Mouse (Mus musculus) forebrain, embryonic 11.5 days (tissue): ENCODE results near the gene Car1. TPM values are rescaled to one million over a fixed set of nuclear protein-coding genes. Genes with fewer than 3 reads are reported as not detected.
"Not testable (repeated sequence)": the region's sequence is repeated elsewhere in the genome, so short reads cannot be mapped to it uniquely, and the experiment has no call there.

ENCODE experiments used
- ATAC-seq: fragments of 200-750 bp; cut with Nextera tagmentation; replicated peaks from 2 replicates; pipeline ENCODE4 v1.8.0; 2017; ENCODE audit warnings: moderate TSS enrichment; ENCODE audit not compliant: low FRiP score
- DNase-seq: peaks from one replicate; pipeline ENCODE4 v3.0.0-alpha.2; 2017; ENCODE audit warnings: low spot score
- H3K27ac ChIP-seq: fragments of 300-500 bp; sonication (generic); 2 replicates; pipeline ENCODE4 v1.5.1; 2014; ENCODE audit warnings: low read depth, low read length
- H3K27me3 ChIP-seq: fragments of 300-500 bp; sonication (generic); 2 replicates; pipeline ENCODE4 v1.6.1; 2014; ENCODE audit warnings: mild to moderate bottlenecking, low read length, mixed read lengths; ENCODE audit not compliant: control insufficient read depth, insufficient read depth
- H3K36me3 ChIP-seq: fragments of 300-500 bp; sonication (generic); 2 replicates; pipeline ENCODE4 v1.6.1; 2014; ENCODE audit warnings: mild to moderate bottlenecking, low read length, moderate library complexity, mixed read lengths; ENCODE audit not compliant: control insufficient read depth, insufficient read depth
- H3K4me1 ChIP-seq: fragments of 300-500 bp; sonication (generic); replicated peaks from 2 replicates; pipeline ENCODE4 v1.6.1; 2014; ENCODE audit warnings: low read length, mixed read lengths; ENCODE audit not compliant: control insufficient read depth, insufficient read depth
- H3K4me2 ChIP-seq: fragments of 300-500 bp; sonication (generic); 2 replicates; pipeline ENCODE4 v1.6.1; 2014; ENCODE audit warnings: low read depth, mild to moderate bottlenecking, low read length, moderate library complexity, mixed read lengths; ENCODE audit not compliant: severe bottlenecking
- H3K4me3 ChIP-seq: fragments of 300-500 bp; sonication (generic); 2 replicates; pipeline ENCODE4 v1.5.1; 2014; ENCODE audit warnings: low read depth, low read length
- H3K9ac ChIP-seq: fragments of 300-500 bp; sonication (generic); 2 replicates; pipeline ENCODE4 v1.6.1; 2014; ENCODE audit warnings: low read length
- H3K9me3 ChIP-seq: fragments of 300-500 bp; sonication (generic); 2 replicates; pipeline ENCODE4 v1.6.1; 2016; ENCODE audit warnings: low read length, mixed read lengths; ENCODE audit not compliant: control insufficient read depth
- WGBS: fragments of 180-500 bp; shearing (Covaris S2); extraction: QIAGEN DNeasy Blood & Tissue Kit; methylation state at CpG from one replicate; pipeline ENCODE4 v1.1.7; 2014; 5-methylcytosine and 5-hydroxymethylcytosine counted together
- polyA plus RNA-seq: library from polyadenylated mRNA; unstranded; fragments of >200 nt; fragmentation: Nextera tagmentation; extraction: Ambion mirVana; gene quantifications from 2 replicates; pipeline ENCODE4 v1.2.1, GENCODE M21; 2014

Car1 gene
- polyA plus RNA-seq, 1 experiment from 2014 or later = 0.20 TPM

GRCm38 (mm10) chr3:14831219-14831835, 23.2 kb upstream of the Car1 start:
- no peaks in the 10 kb centered on the region for H3K27me3 ChIP-seq
- no peaks in the 10 kb centered on the region for H3K36me3 ChIP-seq
- H3K27ac ChIP-seq = no peak overlapping the region
- H3K9me3 ChIP-seq = no peaks in the 10 kb centered on the region
- H3K9ac ChIP-seq = no peak overlapping the region
- no peaks in the 10 kb centered on the region for H3K4me1 ChIP-seq
- H3K4me2 ChIP-seq = no peak overlapping the region
- H3K4me3 ChIP-seq = no peak overlapping the region
- DNase-seq (no peak), ATAC-seq (no peak)
- 89% methylated on average over 5 of the region's 5 CpGs for WGBS

- H3K4me1 ChIP-seq = no peaks in the 10 kb centered on the region
- H3K9ac ChIP-seq = no peak overlapping the region
- H3K4me3 ChIP-seq = no peak overlapping the region
- no peaks in the 10 kb centered on the region for H3K9me3 ChIP-seq
- no peaks in the 10 kb centered on the region for H3K27me3 ChIP-seq
- ATAC-seq (no peak), DNase-seq (no peak)
- H3K36me3 ChIP-seq = no peaks in the 10 kb centered on the region
- no peak overlapping the region for H3K27ac ChIP-seq
- H3K4me2 ChIP-seq = no peak overlapping the region
Observed at GRCm38 (mm10) chr3:14828896-14829295, 20.7 kb upstream of the Car1 start.

DNA sequence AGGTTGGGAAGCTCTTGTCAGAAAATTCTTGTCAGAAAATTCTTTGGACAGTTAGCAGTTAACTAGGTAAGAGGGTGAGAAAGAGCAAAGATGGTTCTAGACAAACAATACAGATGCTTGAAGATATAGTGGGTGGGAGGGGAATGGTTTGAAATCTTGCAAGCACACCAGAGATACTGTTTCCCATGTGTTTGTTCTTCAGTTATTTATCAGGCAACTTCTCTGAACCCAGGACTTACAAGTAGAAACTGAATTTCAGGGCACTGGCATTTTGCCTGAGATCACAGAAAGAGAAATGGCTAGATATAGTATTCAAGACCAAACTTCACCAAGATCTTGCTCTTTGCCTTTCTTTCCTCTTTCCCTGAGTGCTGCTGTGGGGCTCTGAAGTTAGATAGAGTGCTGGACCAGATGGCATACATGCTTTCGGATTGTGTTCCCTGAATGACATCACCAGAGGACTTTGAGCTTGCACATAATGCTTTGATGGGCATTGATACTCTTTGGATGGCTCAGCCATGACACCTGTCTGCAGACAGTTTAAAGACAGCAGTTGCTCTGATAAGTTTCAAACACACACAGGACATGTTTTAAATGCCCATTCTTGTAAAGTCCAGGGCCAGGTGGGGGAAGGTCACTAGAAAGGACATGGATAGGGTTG, 11.8 kb upstream of the Car1 start:
- DNase-seq = no peak
- H3K4me2 ChIP-seq = no peak overlapping the region
- no peaks in the 10 kb centered on the region for H3K36me3 ChIP-seq
- H3K9me3 ChIP-seq = no peaks in the 10 kb centered on the region
- no peaks in the 10 kb centered on the region for H3K27me3 ChIP-seq
- WGBS = 88% methylated on average over 1 of the region's 1 CpGs
- no peaks in the 10 kb centered on the region for H3K4me1 ChIP-seq
- no peak overlapping the region for H3K4me3 ChIP-seq
- ATAC-seq = no peak
- no peak overlapping the region for H3K9ac ChIP-seq
- no peak overlapping the region for H3K27ac ChIP-seq

DNA sequence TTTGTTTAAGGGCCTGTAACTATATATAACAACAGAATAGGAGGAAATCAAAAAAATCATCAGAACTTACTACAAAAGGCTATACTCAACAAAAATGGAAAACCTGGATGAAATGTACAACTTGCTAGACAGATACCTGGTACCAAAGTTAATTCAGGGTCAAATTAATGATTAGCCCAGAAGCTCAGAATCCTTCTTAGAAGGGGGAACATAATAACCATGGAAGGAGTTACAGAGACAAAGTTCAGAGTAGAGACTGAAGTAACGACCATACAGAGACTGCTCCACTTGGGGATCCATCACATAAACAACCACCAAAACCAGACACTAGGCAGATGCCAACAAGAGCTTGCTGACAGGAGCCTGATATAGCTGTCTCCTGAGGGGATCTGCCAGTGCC, 7.2 kb upstream of the Car1 start:
- 83% methylated on average over 1 of the region's 1 CpGs for WGBS

GRCm38 (mm10) chr3:14806702-14807101, 1.5 kb downstream of the Car1 start:
- no peaks in the 10 kb centered on the region for H3K36me3 ChIP-seq
- ATAC-seq (no peak), DNase-seq (no peak)
- H3K4me1 ChIP-seq = no peaks in the 10 kb centered on the region
- H3K9ac ChIP-seq = no peak overlapping the region
- no peaks in the 10 kb centered on the region for H3K27me3 ChIP-seq
- no peak overlapping the region for H3K4me2 ChIP-seq
- H3K4me3 ChIP-seq = no peak overlapping the region
- no peaks in the 10 kb centered on the region for H3K9me3 ChIP-seq
- H3K27ac ChIP-seq = no peak overlapping the region

More for the DNA sequence above, 7.2 kb upstream of the Car1 start:
- ATAC-seq, H3K9ac ChIP-seq, H3K4me3 ChIP-seq, H3K27ac ChIP-seq, H3K9me3 ChIP-seq, H3K4me2 ChIP-seq, H3K27me3 ChIP-seq, DNase-seq, H3K36me3 ChIP-seq, H3K4me1 ChIP-seq: not testable (repeated sequence)

DNA sequence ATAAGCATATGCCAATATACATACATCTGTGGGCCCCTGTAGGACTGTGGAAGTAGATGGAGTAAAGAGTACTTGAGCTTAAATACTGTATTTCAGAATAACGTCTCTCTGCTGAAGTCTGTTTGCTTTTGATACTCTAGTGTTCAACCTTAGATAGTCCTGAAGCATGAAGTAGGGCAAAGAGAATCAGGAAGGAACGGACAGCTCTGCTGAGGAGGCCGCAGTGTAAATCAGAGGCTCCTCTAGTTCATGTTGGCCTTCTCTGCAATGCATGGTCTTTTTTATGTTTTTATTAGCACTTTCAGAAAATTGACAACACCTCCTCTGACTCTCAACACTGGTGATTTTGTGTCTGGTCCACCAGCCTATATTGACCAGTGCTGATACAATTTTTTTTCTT, 2.2 kb downstream of the Car1 start:
- H3K36me3 ChIP-seq = no peaks in the 10 kb centered on the region
- DNase-seq (no peak), ATAC-seq (no peak)
- no peaks in the 10 kb centered on the region for H3K4me1 ChIP-seq
- no peaks in the 10 kb centered on the region for H3K9me3 ChIP-seq
- 91% methylated on average over 3 of the region's 3 CpGs for WGBS
- H3K4me3 ChIP-seq = no peak overlapping the region
- no peak overlapping the region for H3K9ac ChIP-seq
- no peak overlapping the region for H3K27ac ChIP-seq
- no peak overlapping the region for H3K4me2 ChIP-seq
- H3K27me3 ChIP-seq = no peaks in the 10 kb centered on the region

DNA sequence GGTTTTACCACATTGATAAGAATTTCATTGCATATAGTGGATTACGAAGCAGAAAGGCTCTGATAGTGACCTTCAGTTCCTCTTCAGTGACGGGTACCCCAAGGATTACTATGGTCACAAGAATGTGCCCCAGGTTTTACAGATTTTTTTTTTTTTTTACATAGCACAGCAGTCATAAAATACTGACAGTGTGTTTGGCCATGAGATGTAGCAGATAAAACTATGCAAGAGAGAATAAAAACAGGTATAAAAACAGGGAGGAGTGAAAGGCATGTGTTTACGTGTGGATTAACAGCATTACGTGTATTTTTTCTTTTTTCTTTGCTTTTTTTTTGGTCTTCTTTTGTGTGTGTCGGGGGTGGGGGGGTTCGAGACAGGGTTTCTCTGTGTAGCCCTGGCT, 3.3 kb downstream of the Car1 start:
- H3K36me3 ChIP-seq = no peaks in the 10 kb centered on the region
- H3K27ac ChIP-seq = no peak overlapping the region
- ATAC-seq (no peak), DNase-seq (no peak)
- no peak overlapping the region for H3K4me2 ChIP-seq
- no peaks in the 10 kb centered on the region for H3K27me3 ChIP-seq
- no peaks in the 10 kb centered on the region for H3K4me1 ChIP-seq
- H3K9me3 ChIP-seq = no peaks in the 10 kb centered on the region
- no peak overlapping the region for H3K9ac ChIP-seq
- H3K4me3 ChIP-seq = no peak overlapping the region
- WGBS = 88% methylated on average over 6 of the region's 6 CpGs

- no peak for ATAC-seq
- H3K9ac ChIP-seq = no peak overlapping the region
- 85% methylated on average over 3 of the region's 3 CpGs for WGBS
Observed at GRCm38 (mm10) chr3:14797069-14797468, 11.1 kb downstream of the Car1 start.

More at GRCm38 (mm10) chr3:14797069-14797468, 11.1 kb downstream of the Car1 start:
- no peak overlapping the region for H3K4me2 ChIP-seq
- no peaks in the 10 kb centered on the region for H3K4me1 ChIP-seq
- DNase-seq = no peak
- H3K9me3 ChIP-seq = no peaks in the 10 kb centered on the region
- H3K27ac ChIP-seq = no peak overlapping the region
- H3K4me3 ChIP-seq = no peak overlapping the region
- no peaks in the 10 kb centered on the region for H3K27me3 ChIP-seq
- H3K36me3 ChIP-seq = no peaks in the 10 kb centered on the region
